Mouse (Mus musculus): Measurements from ENCODE around the gene Cryzl2. TPM values are rescaled to one million over a fixed set of nuclear protein-coding genes. Genes with fewer than 3 reads are reported as not detected.

Cryzl2 gene
- 14.1 and 14.2 TPM in 2 replicates for polyA plus RNA-seq (2015; fragmentation: Nextera tagmentation; extraction: Ambion mirVana)

GRCm38 (mm10) chr1:157458421-157459208 is at the start of gene Cryzl2:
Gene Cryzl2, plus strand, starts transcription at chr1:157458577.
- 10% methylated on average over 27 of the region's 29 CpGs for WGBS
- H3K4me3 ChIP-seq (replicated peaks): peak within 1 kb of the TSS; percentile 33
- H3K4me1 ChIP-seq: peaks cover 4% of the 10 kb centered on the region; the same call in 1 of the 2 replicates
- H3K27ac ChIP-seq (replicated peaks): peak within 1 kb of the TSS; percentile 44
- H3K9me3 ChIP-seq (replicated peaks): no peaks in the 10 kb centered on the region
- no peak within 1 kb of the TSS for H3K9ac ChIP-seq
- H3K27me3 ChIP-seq: no peaks in the 10 kb centered on the region
- peak within 1 kb of the TSS; percentile 49 for H3K4me2 ChIP-seq (replicated peaks)
- peak; percentile 88 for ATAC-seq (ENCODE audit: insufficient number of reproducible peaks, low FRiP score, low TSS enrichment, low read depth)
- no peaks in the 10 kb centered on the region for H3K36me3 ChIP-seq

GRCm38 (mm10) chr1:157409648-157410047 is 48.7 kb upstream of the Cryzl2 start:
- WGBS: 79% methylated on average over 2 of the region's 2 CpGs
- Histone ChIP-seq H3K4me1 (no peaks in the 10 kb centered on the region), H3K36me3 (no peaks in the 10 kb centered on the region), H3K27me3 (no peaks in the 10 kb centered on the region), H3K9ac (no peak overlapping the region), H3K4me3 (replicated peaks) (no peak overlapping the region), H3K4me2 (replicated peaks) (no peak overlapping the region), H3K27ac (replicated peaks) (no peak overlapping the region), H3K9me3 (replicated peaks) (no peaks in the 10 kb centered on the region)
- ATAC-seq (ENCODE audit: insufficient number of reproducible peaks, low FRiP score, low TSS enrichment, low read depth): no peak

- Histone ChIP-seq H3K9me3 (replicated peaks) (no peaks in the 10 kb centered on the region), H3K27ac (replicated peaks) (no peak overlapping the region), H3K9ac (no peak overlapping the region), H3K4me1 (no peaks in the 10 kb centered on the region), H3K27me3 (no peaks in the 10 kb centered on the region), H3K4me2 (replicated peaks) (peak overlapping the region; percentile 82), H3K4me3 (replicated peaks) (peak overlapping the region; percentile 93), H3K36me3 (no peaks in the 10 kb centered on the region)
- WGBS: 13% methylated on average over 8 of the region's 8 CpGs
- no peak for ATAC-seq (ENCODE audit: insufficient number of reproducible peaks, low FRiP score, low TSS enrichment, low read depth)
Measured at GRCm38 (mm10) chr1:157410937-157411336, 47.4 kb upstream of the Cryzl2 start.

GRCm38 (mm10) chr1:157411341-157411710 is 47.1 kb upstream of the Cryzl2 start:
- Histone ChIP-seq H3K9ac (peak overlapping the region; percentile 50), H3K4me2 (replicated peaks) (peak overlapping the region; percentile 82), H3K4me1 (no peaks in the 10 kb centered on the region), H3K27me3 (no peaks in the 10 kb centered on the region), H3K9me3 (replicated peaks) (no peaks in the 10 kb centered on the region), H3K36me3 (no peaks in the 10 kb centered on the region), H3K27ac (replicated peaks) (no peak overlapping the region; the same call in 1 of the 2 replicates), H3K4me3 (replicated peaks) (peak overlapping the region; percentile 93)
- no peak for ATAC-seq (ENCODE audit: insufficient number of reproducible peaks, low FRiP score, low TSS enrichment, low read depth)
- WGBS: 1% methylated on average over 4 of the region's 4 CpGs

GRCm38 (mm10) chr1:157411711-157412380 is 46.5 kb upstream of the Cryzl2 start:
- H3K4me2 ChIP-seq (replicated peaks): peak overlapping the region; percentile 82
- no peaks in the 10 kb centered on the region for H3K9me3 ChIP-seq (replicated peaks)
- H3K4me1 ChIP-seq: no peaks in the 10 kb centered on the region
- no peaks in the 10 kb centered on the region for H3K27me3 ChIP-seq
- ATAC-seq (ENCODE audit: insufficient number of reproducible peaks, low FRiP score, low TSS enrichment, low read depth): peak; percentile 84
- H3K9ac ChIP-seq: peak overlapping the region; percentile 50
- H3K4me3 ChIP-seq (replicated peaks): peak overlapping the region; percentile 93
- WGBS: under 1% methylated on average over 84 of the region's 85 CpGs
- H3K27ac ChIP-seq (replicated peaks): peak overlapping the region; percentile 91
- H3K36me3 ChIP-seq: no peaks in the 10 kb centered on the region

- ATAC-seq (ENCODE audit: insufficient number of reproducible peaks, low FRiP score, low TSS enrichment, low read depth): peak; percentile 97
- WGBS: under 1% methylated on average over 62 of the region's 62 CpGs
- Histone ChIP-seq H3K9ac (peak within 1 kb of the TSS; percentile 50), H3K36me3 (no peaks in the 10 kb centered on the region), H3K27me3 (no peaks in the 10 kb centered on the region), H3K27ac (replicated peaks) (peak within 1 kb of the TSS; percentile 91), H3K4me2 (replicated peaks) (peak within 1 kb of the TSS; percentile 82), H3K9me3 (replicated peaks) (no peaks in the 10 kb centered on the region), H3K4me1 (no peaks in the 10 kb centered on the region; the same call in 1 of the 2 replicates), H3K4me3 (replicated peaks) (peak within 1 kb of the TSS; percentile 93)
Measured at GRCm38 (mm10) chr1:157412454-157413369, 45.7 kb upstream of the Cryzl2 start, which contains the start of gene Rasal2. Gene Rasal2, minus strand, starts transcription at chr1:157412595.

- Histone ChIP-seq H3K4me1 (peaks cover 3% of the 10 kb centered on the region; the same call in 1 of the 2 replicates), H3K27me3 (no peaks in the 10 kb centered on the region), H3K9ac (no peak overlapping the region), H3K4me3 (replicated peaks) (no peak overlapping the region), H3K9me3 (replicated peaks) (no peaks in the 10 kb centered on the region), H3K4me2 (replicated peaks) (no peak overlapping the region), H3K27ac (replicated peaks) (no peak overlapping the region), H3K36me3 (0 out of 2 replicates have a peak, but pooled peaks cover 7% of the 10 kb centered on the region)
- 78% methylated on average over 3 of the region's 3 CpGs for WGBS
- no peak for ATAC-seq (ENCODE audit: insufficient number of reproducible peaks, low FRiP score, low TSS enrichment, low read depth)
Measured at GRCm38 (mm10) chr1:157415771-157416170, 42.6 kb upstream of the Cryzl2 start.

- Histone ChIP-seq H3K36me3 (0 out of 2 replicates have a peak, but pooled peaks cover 7% of the 10 kb centered on the region), H3K27me3 (no peaks in the 10 kb centered on the region), H3K4me1 (peaks cover 3% of the 10 kb centered on the region; the same call in 1 of the 2 replicates), H3K4me2 (replicated peaks) (no peak overlapping the region), H3K9ac (no peak overlapping the region), H3K9me3 (replicated peaks) (no peaks in the 10 kb centered on the region), H3K27ac (replicated peaks) (no peak overlapping the region), H3K4me3 (replicated peaks) (no peak overlapping the region)
- WGBS: 80% methylated on average over 2 of the region's 2 CpGs
- no peak for ATAC-seq (ENCODE audit: insufficient number of reproducible peaks, low FRiP score, low TSS enrichment, low read depth)
Measured at GRCm38 (mm10) chr1:157416628-157417027, 41.7 kb upstream of the Cryzl2 start.

GRCm38 (mm10) chr1:157417414-157417813 is 41.0 kb upstream of the Cryzl2 start:
- 33% methylated on average over 3 of the region's 3 CpGs for WGBS
- ATAC-seq (ENCODE audit: insufficient number of reproducible peaks, low FRiP score, low TSS enrichment, low read depth): no peak
- Histone ChIP-seq H3K9me3 (replicated peaks) (no peaks in the 10 kb centered on the region), H3K27ac (replicated peaks) (0 out of 2 replicates have a peak overlapping the region, but pooled peaks have one; percentile 22), H3K4me1 (peaks cover 3% of the 10 kb centered on the region; the same call in 1 of the 2 replicates), H3K27me3 (no peaks in the 10 kb centered on the region), H3K4me2 (replicated peaks) (0 out of 2 replicates have a peak overlapping the region, but pooled peaks have one; percentile 3), H3K36me3 (0 out of 2 replicates have a peak, but pooled peaks cover 7% of the 10 kb centered on the region), H3K9ac (no peak overlapping the region), H3K4me3 (replicated peaks) (no peak overlapping the region)

GRCm38 (mm10) chr1:157417861-157418260 is 40.5 kb upstream of the Cryzl2 start:
- Histone ChIP-seq H3K9me3 (replicated peaks) (no peaks in the 10 kb centered on the region), H3K9ac (no peak overlapping the region), H3K27ac (replicated peaks) (peak overlapping the region; percentile 22; the same call in 1 of the 2 replicates), H3K4me2 (replicated peaks) (0 out of 2 replicates have a peak overlapping the region, but pooled peaks have one; percentile 3), H3K4me3 (replicated peaks) (no peak overlapping the region), H3K27me3 (no peaks in the 10 kb centered on the region), H3K36me3 (0 out of 2 replicates have a peak, but pooled peaks cover 7% of the 10 kb centered on the region), H3K4me1 (peaks cover 3% of the 10 kb centered on the region; the same call in 1 of the 2 replicates)
- ATAC-seq (ENCODE audit: insufficient number of reproducible peaks, low FRiP score, low TSS enrichment, low read depth): no peak
- WGBS: 30% methylated on average over 7 of the region's 7 CpGs

Data from embryonic facial prominence, embryonic 15.5 days (tissue).